Mouse (Mus musculus) MN1 (cell line): ENCODE data around the gene Rbm47.

Experiments
- DNase-seq: peaks from one replicate; pipeline ENCODE4 v3.0.0-alpha.2; 2016; ENCODE audit warnings: low spot score

Gene Rbm47

GRCm38 (mm10) chr5:66156431-66156962 lies 16.4 kb downstream of the Rbm47 start:
- no peak for DNase-seq

GRCm38 (mm10) chr5:66154616-66155015 lies 18.3 kb downstream of the Rbm47 start:
- DNase-seq, result no peak

GRCm38 (mm10) chr5:66153486-66153885 lies 19.4 kb downstream of the Rbm47 start:
- DNase-seq, result no peak

- DNase-seq, result no peak
Observed at GRCm38 (mm10) chr5:66151301-66152188, 21.4 kb downstream of the Rbm47 start.

- DNase-seq, result no peak
Observed at GRCm38 (mm10) chr5:66150706-66151300, 22.1 kb downstream of the Rbm47 start.

- no peak for DNase-seq
Observed at GRCm38 (mm10) chr5:66150106-66150705, 22.7 kb downstream of the Rbm47 start.

- DNase-seq, result no peak
Observed at GRCm38 (mm10) chr5:66149571-66149970, 23.3 kb downstream of the Rbm47 start.

GRCm38 (mm10) chr5:66149111-66149510 lies 23.8 kb downstream of the Rbm47 start:
- no peak for DNase-seq

- no peak for DNase-seq
Observed at GRCm38 (mm10) chr5:66147313-66147712, 25.6 kb downstream of the Rbm47 start.

- no peak for DNase-seq
Observed at GRCm38 (mm10) chr5:66145583-66145982, 27.3 kb downstream of the Rbm47 start.

- no peak for DNase-seq
Observed at GRCm38 (mm10) chr5:66143093-66144032, 29.6 kb downstream of the Rbm47 start.

- DNase-seq, result no peak
Observed at GRCm38 (mm10) chr5:66141474-66141873, 31.4 kb downstream of the Rbm47 start.

GRCm38 (mm10) chr5:66139634-66140295 lies 33.2 kb downstream of the Rbm47 start:
- DNase-seq, result no peak

GRCm38 (mm10) chr5:66139171-66139570 lies 33.7 kb downstream of the Rbm47 start:
- DNase-seq, result no peak

- DNase-seq, result no peak
Observed at GRCm38 (mm10) chr5:66138597-66138996, 34.3 kb downstream of the Rbm47 start.

GRCm38 (mm10) chr5:66137250-66137649 lies 35.7 kb downstream of the Rbm47 start:
- no peak for DNase-seq

- DNase-seq, result no peak
Observed at GRCm38 (mm10) chr5:66135853-66136210, 37.1 kb downstream of the Rbm47 start.

- DNase-seq, result no peak
Observed at GRCm38 (mm10) chr5:66135161-66135852, 37.6 kb downstream of the Rbm47 start.

GRCm38 (mm10) chr5:66134578-66134977 lies 38.3 kb downstream of the Rbm47 start:
- no peak for DNase-seq

- no peak for DNase-seq
Observed at GRCm38 (mm10) chr5:66128948-66129347, 44.0 kb downstream of the Rbm47 start.

GRCm38 (mm10) chr5:66125418-66125817 lies 47.5 kb downstream of the Rbm47 start:
- DNase-seq, result no peak
